Mouse (Mus musculus) thymus, adult 18-20 months (tissue): ENCODE results near the gene Shd.
A peak's percentile ranks its signal among the peaks of the same experiment; 100 is the strongest.

Experiments used
- DNase-seq, 2 experiments: peaks; one replicate each; pipeline ENCODE4 v3.0.0; 2022; ENCODE audit warnings: mixed read lengths in 2 of 2

Shd gene

GRCm38 (mm10) chr17:55959946-55960740 is 10.1 kb upstream of the Shd start:
- no peak for DNase-seq

GRCm38 (mm10) chr17:55960791-55961190 is 9.5 kb upstream of the Shd start:
- DNase-seq, result no peak

GRCm38 (mm10) chr17:55961631-55962030 is 8.6 kb upstream of the Shd start:
- no peak for DNase-seq

DNA sequence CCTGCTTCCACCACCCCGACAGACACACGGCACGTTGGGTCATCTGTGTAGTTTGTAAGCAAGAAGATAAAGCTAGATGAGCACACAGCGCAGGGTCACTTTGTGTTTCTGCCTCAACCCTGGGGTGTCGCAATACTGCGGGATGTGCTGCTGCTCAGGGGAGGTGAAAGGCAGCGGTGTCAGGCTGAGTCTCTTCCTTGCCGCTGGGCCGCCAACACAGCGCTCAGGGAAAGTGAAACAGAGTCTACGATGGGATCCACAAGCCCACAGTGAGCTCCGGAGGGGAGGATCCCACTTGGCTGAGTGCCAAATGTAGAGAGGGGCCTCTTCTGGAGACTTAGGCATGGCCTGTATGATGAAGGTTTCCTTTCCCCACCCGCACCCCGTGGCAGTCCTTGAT is 7.1 kb upstream of the Shd start:
- DNase-seq, result no peak

GRCm38 (mm10) chr17:55964496-55964895 is 5.8 kb upstream of the Shd start:
- no peak for DNase-seq

GRCm38 (mm10) chr17:55964996-55965395 is 5.3 kb upstream of the Shd start:
- DNase-seq, result no peak

GRCm38 (mm10) chr17:55967186-55967585 is 3.1 kb upstream of the Shd start:
- no peak for DNase-seq

GRCm38 (mm10) chr17:55968210-55968609 is 2.1 kb upstream of the Shd start:
- DNase-seq, result no peak

DNA sequence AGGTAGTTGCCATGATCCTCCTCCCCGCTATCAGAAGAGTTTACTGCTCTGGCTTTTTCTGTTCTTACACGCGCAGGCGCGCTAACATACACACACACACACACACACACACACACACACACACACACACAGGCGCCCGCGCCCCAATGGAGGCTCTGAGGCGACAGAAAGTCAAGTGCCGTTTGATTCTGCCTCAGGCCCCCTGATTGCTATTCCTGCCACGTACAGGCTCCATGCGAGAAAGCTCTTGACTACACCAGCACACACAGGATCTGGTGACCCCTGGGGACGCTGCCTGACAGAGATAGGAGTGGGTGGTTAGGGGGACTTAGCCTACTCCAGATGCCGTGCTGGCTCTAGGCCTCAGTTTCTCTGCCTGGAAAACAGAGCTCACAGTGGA is 707 bp upstream of the Shd start:
- no peak for DNase-seq

DNA sequence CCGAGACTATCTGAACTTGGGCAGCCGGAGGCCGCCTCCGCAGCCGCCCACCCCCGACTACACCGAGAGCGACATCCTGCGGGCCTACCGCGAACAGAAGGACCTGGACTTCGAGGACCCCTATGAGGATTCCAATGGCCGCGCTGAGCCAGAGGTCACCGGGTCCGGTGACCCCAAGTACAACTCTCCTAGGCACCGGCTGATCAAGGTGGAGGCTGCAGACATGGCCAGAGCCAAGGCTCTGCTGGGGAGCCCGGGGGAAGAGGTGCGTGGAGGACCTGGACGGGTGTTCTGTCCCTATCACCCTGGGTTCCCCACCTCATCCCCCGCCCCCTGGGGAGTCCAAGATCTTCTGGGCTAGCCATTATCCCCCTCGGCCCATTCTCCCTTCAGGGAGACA is 1.2 kb downstream of the Shd start:
- DNase-seq, result no peak

DNA sequence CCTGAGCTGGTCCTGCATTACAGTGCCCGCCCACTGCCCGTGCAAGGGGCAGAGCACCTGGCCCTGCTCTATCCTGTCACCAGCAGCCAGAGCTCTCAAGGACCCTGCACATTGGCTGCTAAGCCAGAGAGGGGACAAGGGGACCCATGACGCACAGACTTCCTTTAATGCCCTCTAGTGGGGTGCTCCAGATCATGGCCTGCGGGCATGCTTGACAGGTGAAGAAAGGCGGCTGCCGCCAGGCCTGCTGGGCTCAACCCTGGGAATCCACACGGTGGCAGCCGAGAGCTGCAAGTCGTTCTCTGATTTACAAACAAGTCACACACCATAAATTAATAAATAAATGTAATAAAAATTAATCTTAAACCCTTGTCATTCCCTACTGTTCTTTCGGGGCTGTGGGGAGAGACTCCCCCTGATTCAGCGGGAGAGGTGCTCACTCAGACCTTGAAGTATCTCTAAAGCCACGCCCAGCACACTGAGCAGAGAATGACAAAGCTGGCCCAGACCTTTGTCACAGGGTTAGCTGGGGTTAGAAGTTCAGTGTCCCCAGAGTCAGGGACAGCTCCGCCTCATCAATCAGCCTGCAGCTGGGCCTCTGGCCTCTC is 6.1 kb downstream of the Shd start:
- peak; percentile 49 to 57 for DNase-seq

DNA sequence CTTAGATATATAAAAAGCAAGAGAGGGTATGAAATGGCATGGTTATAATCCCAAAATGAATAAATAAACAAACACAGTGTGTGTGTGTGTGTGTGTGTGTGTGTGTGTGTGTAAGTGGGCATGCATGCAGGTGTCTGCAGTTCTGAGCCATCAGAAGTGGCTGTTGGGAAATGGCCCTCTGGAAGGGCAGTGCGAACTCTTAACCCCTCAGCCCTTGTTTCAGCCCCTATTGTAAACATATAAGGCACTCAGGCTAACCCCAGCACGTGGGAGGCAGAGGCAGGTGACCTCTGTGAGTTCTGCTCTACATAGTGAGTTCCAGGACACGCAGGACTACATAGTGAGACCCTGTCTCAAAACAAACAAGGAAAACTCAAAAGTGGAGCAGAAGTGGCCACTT is 7.0 kb downstream of the Shd start:
- DNase-seq, result no peak

DNA sequence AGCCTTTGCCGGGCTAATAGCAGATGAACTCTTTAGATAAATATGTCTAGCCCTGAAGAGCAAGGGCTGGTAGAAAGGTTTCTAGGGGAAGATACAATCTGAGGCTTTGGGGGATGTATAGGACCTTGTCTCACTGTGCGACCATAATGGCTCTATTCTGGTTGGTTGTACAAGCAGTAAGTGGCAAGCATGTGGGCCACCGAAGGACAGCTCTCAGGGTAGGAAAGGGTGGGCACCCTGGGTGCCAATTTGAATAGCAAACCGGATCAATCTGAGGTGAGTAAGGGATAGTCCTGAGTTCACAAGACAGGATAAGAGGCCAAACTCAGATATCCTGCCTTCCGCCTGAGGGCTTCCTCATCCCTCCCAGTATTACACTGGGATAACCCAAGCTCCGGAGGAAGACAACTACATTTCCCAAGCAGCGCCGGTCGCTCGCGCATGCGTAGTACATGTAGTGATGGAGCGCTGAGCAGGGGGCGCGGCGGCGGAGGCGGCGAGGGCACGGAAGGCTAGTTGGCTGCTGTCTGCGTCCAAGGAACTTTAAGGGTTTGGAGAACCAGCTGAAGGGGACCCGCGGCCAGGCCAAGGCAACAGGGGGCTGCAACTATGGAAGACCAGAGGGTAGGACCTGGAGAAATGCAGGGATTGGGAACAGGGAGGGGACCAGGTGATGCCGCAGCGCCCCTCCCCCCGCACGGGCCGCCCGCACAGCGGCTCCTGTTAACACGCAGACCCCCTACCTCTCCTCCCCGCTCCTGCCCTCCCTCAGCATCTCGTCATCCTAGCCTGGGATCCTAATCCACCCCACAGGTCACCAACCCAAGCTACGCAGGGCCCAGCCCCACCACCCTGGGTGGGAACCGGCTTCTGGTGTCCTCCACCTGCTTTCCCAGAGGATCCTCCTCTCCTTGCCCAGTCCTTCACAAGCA is 16.0 kb downstream of the Shd start, which contains the start of gene Fsd1:
Gene Fsd1 (plus strand): TSS at position 480 of the 932 bp plus-strand sequence.
- DNase-seq, result no peak

GRCm38 (mm10) chr17:55990278-55990898 is 20.1 kb downstream of the Shd start:
- DNase-seq, result no peak

DNA sequence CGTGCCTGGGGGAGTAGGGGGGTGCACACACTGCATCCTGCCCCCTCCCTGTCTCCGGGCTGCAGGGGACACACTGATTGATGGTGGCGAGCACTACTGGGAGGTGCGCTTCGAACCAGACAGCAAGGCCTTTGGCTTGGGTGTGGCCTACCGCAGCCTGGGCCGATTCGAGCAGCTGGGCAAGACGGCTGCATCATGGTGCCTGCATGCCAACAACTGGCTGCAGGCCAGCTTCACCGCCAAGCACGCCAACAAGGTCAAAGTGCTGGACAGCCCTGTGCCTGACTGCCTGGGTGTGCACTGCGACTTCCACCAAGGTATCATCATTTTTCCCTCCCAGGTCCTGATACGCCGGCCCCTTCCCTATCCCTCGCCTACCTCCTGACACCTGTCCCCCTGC is 25.7 kb downstream of the Shd start:
- DNase-seq, result no peak

DNA sequence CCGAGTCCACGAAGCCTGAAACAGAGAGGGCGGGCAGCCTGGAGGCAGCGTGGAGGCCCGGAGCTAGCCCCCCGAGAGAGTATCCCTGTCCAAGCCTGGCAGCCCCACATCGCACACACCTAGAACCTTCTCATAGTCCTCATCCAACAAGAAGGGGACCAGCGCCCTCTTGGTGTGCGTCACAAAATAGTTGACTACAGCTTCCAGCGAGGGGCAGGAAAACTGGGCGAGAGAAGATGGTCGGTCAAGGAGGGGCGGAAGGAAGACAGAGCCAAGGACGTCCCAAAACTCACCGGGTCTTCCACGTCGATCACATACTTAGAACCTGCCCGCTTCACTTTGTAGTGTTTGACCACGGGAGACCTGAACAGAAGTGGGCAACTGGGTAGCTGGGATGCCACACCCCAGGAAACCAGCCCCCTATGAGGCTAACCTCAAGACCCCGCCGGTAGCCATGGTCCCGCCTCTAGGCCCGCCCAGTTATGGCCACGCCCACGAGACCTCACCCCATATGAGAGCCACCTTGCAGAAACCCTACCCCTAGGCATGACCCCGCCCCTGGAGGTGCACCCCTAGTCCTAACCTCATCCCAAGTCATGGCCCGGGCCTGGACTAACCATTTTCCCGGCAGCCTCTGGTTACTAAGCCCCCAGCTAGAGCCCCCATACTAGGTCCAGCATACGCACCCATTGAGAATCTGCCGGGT is 29.7 kb downstream of the Shd start:
- DNase-seq, result no peak

- no peak for DNase-seq
Measured at GRCm38 (mm10) chr17:56003000-56003399, 32.7 kb downstream of the Shd start.

- no peak for DNase-seq
Measured at GRCm38 (mm10) chr17:56005415-56006061, 35.3 kb downstream of the Shd start, which contains the start of the genes Stap2 and Mpnd. Gene Stap2 (minus strand): TSS chr17:56005584. Gene Mpnd (plus strand): TSS chr17:56005711.

DNA sequence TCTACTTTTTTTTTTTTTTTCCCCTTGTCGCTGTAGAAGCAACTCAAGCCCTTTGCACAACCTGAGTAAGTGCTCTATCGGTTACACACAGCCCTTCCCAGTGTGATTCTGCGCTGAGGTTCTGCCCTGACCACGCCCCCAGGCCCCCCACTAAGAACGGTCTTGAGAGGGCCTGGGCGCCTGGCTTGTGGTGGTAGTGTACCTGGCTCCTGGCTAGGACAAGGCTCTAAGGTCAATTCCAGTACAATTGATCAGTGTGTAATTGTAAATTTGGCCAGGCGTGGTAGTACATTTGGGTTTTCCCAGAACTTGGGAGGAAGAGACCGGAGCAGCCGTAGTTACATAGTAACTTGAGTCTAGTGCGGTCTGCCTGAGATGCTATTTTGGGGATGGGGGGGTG is 36.7 kb downstream of the Shd start:
- no peak for DNase-seq

DNA sequence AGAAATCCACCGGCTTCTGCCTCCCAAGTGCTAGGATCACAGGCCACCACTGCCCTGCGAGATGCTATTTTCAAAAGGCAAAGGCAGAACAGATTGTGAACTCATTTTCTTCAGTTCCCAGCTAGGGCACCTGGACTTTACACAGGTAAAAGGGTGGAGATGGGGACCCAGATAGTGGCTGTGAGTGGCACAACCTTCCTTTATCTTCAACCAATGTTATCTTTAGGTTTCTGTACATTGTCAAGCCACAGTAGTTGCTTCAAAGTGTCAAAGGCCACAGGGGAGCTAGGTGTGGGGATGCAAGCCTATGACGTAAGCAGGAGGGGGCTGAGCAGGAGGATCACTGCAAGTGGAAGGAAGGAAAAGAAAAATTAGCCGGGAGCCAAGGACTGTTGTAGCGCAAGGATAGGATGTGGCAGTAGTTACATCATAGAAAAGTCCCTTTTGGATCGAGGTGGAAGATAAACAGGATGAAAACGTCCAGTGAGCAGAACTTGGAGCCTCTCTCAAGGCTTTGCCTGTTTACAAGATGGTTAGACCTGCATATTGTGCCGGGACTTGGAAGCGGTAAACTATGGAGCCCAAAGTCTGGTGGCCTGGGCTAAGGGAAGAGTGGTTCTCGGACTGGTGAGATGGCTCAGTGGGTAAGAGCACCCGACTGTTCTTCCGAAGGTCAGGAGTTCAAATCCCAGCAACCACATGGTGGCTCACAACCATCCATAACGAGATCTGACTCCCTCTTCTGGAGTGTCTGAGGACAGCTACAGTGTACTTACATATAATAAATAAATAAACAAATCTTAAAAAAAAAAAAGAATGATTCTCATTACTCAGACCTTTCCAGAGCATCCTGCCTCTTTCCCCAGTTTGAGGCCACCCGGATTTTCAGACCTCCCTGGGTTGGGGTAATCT is 37.4 kb downstream of the Shd start:
- DNase-seq, result no peak
